Mouse (Mus musculus) gastrocnemius, adult 2 months (tissue): ENCODE results near the gene Zfp598. TPM values are rescaled to one million over a fixed set of nuclear protein-coding genes. Genes with fewer than 3 reads are reported as not detected.

ENCODE experiments used
- DNase-seq: peaks from one replicate; pipeline ENCODE4 v3.0.0; 2022
- H3K27ac ChIP-seq: fragments of 200-600 bp; 2 replicates; pipeline ENCODE4 v1.8.1; 2022; ENCODE audit warnings: mild to moderate bottlenecking
- H3K4me3 ChIP-seq: fragments of 200-600 bp; 2 replicates; pipeline ENCODE4 v1.8.1; 2022; ENCODE audit warnings: mild to moderate bottlenecking, moderate library complexity
- CTCF ChIP-seq: fragments of 200-600 bp; IDR thresholded peaks from 2 replicates; pipeline ENCODE4 v1.8.1; 2022; ENCODE audit warnings: antibody characterized with exemption, mild to moderate bottlenecking, moderate library complexity
- intact Hi-C: fragments of 180-260 bp; cut with DNase I; formaldehyde crosslinking; loops from one replicate; pipeline ENCODE4 v1.15.1; 2025
- total RNA-seq, 2 experiments: library from RNA; stranded (reverse); gene quantifications; 2 replicates each; pipeline ENCODE4 v1.2.3; 2021

The Zfp598 gene
- total RNA-seq, 2 experiments from 2014 or later = 22.1 to 24.5 TPM

DNA sequence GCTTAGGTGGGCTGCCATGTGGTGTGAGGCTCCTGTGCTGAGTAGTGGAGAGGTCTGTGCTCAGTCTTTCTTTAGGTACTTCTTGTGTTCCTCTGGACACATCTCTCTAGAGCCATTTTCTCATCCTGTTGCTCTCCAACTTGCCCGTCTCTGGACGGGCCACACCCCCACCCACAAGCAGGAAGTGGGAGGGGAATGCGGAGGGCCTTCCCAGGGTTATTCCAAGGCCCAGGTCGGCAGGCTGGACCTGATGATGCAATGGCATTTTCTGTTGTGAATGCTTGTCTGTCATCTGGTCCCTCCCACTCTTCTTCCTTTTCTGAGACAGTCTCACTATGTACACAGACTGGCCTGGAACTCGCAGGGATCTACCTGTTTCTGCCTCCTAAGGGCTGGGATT is 2.7 kb downstream of the Zfp598 start:
- peak overlapping the region; percentile 17; the same call in 1 of the 2 replicates for H3K4me3 ChIP-seq
- DNase-seq = peak; percentile 55
- intact Hi-C loops = no loop called here
- 0 out of 2 replicates have a peak overlapping the region, but pooled peaks have one; percentile 38 for H3K27ac ChIP-seq
- TF ChIP-seq CTCF = no peak

DNA sequence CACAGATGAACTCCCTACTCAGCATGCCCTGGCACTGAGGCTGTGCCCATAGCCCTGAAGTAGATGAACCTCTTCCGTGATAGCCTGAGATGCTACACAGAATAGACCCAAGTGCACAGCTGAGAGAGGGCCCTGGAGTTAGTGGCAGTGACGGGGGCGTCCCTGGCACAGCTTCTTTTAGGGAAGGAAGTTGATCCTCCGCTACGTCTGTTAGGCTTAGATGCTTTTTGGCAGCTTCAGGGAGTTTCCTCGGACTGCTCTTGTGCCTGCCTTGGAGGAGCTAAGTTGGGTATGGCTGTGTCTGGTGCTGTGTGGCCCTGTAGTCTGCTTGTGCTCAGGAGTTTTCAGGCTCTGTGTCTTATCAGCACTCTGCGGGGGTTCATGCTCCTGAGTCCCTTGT is 4.8 kb downstream of the Zfp598 start:
- no peak overlapping the region for H3K4me3 ChIP-seq
- no peak for TF ChIP-seq CTCF
- intact Hi-C loops = no loop called here
- H3K27ac ChIP-seq = peak overlapping the region; percentile 1; the same call in 1 of the 2 replicates
- DNase-seq = no peak

DNA sequence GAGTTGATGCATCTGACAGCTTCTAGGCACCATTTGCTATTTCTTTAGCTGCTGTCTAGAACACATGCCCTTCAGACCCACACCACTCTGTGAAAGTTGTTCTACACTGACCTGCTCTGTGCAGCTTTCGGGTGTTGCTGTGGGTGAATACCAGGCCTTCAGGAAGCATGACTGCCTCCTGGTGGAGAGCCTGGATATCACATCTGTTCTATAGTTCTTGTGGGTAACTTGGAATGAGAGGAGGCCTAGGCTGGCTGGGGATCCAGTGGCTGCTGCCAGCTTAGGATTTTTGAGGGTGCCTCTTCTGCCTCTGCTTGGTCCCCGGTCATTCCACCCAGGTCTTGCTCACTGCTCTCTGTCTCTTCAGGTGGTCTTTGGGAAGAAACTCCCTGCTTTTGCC is 6.7 kb downstream of the Zfp598 start:
- peak; percentile 70 for DNase-seq
- no peak overlapping the region for H3K27ac ChIP-seq
- intact Hi-C loops = no loop called here
- no peak overlapping the region for H3K4me3 ChIP-seq
- TF ChIP-seq CTCF = peak; percentile 73

DNA sequence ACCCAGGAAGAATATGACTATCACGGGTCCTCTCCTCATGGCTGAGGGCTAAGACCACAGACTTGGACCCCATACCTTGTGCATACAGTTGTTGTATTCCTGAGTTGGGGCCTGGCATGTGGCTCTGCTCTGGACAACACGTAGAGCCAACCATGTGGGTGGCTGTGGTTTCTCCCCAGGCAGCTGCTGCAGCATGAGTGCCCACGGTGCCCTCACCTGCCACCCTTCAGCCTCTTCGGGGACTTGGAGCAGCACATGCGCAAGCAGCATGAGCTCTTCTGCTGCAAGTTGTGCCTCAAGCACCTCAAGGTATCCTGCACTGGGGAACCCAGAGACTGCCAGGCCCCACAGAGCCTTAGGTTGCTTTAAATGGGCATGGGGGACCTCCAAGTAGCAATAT is 7.4 kb downstream of the Zfp598 start:
- Histone ChIP-seq H3K4me3 (no peak overlapping the region), H3K27ac (no peak overlapping the region)
- intact Hi-C loops = no loop called here
- DNase-seq = no peak
- TF ChIP-seq CTCF = no peak

DNA sequence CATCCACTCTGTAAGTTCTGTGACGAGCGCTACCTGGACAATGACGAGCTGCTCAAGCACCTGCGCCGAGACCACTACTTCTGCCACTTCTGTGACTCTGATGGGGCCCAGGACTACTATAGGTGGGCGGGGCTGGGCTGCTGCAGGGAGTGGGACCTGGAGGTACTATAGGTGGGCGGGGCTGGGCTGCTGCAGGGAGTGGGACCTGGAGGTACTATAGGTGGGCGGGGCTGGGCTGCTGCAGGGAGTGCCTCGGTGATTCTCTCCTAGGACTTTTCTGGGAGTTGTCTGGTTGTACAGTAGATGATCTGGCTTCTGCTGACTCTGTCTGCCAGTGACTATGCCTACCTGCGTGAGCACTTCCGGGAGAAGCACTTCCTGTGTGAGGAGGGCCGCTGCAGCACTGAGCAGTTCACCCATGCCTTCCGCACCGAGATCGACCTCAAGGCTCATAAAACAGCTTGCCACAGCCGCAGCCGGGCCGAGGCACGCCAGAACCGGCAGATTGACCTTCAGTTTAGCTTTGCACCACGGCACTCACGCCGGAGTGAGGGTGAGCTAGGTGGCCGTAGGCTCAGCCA is 8.1 kb downstream of the Zfp598 start:
- no peak for TF ChIP-seq CTCF

DNA sequence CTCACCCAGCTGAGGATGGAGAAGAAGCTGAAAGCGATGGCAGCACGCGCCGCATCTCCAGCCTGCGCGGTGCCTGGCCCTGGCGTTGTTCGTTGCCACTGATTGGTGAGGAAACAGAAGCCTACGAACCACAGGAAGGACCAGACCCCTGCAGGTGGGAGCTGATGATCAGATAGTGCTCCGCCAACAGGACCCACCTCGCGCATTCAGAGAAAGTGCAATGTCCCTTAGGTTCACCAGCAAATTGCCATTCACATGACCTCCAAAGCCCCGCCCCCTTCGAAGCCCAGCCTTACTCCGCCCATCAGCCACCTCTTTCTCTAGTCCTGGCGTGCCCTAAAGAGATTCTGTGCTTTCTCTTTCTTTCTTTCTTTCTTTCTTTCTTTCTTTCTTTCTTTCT is 17.0 kb downstream of the Zfp598 start:
- no peak for TF ChIP-seq CTCF
- no peak overlapping the region for H3K27ac ChIP-seq
- intact Hi-C loops = no loop called here
- 0 out of 2 replicates have a peak overlapping the region, but pooled peaks have one; percentile 4 for H3K4me3 ChIP-seq
- DNase-seq = no peak

More for the DNA sequence above, 8.1 kb downstream of the Zfp598 start:
- DNase-seq = no peak
- Histone ChIP-seq H3K27ac (no peak overlapping the region), H3K4me3 (no peak overlapping the region)
- intact Hi-C loops = no loop called here

DNA sequence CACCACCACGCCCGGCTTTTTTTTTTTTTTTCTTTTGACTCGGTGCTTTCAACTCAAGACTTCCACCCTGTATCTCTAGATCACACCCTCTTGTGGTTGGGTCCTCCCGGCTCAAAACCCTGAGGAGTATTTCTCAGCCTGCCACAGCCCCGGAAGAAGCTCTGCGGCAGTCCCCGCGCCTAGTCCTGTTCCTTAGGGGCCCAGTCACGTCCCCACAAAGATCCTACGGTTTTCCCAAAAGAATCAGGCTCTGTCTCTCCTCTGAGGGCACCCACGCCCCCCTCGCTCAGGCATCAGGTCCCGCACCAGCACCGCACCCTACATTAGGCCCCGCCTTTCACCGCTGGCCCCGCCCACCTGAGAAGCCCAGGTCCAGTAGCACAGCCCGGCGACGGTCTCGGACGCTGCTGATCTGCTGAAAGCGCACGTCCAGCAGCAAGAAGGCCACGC is 17.7 kb downstream of the Zfp598 start:
- no peak for TF ChIP-seq CTCF
- DNase-seq = peak; percentile 72
- intact Hi-C loops = no loop called here
- H3K27ac ChIP-seq = no peak overlapping the region
- H3K4me3 ChIP-seq = peak overlapping the region; percentile 67

DNA sequence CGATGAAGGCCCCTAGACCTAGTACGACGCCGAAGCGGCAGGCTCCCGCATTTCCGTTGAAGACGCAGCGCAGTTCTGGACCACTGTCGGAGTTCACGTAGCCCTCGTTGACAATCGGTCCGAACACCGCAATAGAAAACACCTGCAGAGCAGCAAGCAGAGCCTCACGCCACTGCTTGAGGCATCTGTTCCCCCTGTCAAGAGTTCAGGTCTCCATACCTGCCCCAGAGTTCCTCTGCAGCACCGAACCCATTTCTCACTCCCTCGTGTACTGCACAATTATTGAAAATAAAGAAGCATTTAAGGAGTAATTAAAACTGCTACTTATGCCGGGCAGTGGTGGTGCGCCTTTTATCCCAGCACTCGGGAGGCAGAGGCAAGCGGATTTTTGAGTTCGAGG is 18.1 kb downstream of the Zfp598 start:
- Histone ChIP-seq H3K4me3 (peak overlapping the region; percentile 67), H3K27ac (no peak overlapping the region)
- intact Hi-C loops = no loop called here
- DNase-seq = no peak
- TF ChIP-seq CTCF = no peak

DNA sequence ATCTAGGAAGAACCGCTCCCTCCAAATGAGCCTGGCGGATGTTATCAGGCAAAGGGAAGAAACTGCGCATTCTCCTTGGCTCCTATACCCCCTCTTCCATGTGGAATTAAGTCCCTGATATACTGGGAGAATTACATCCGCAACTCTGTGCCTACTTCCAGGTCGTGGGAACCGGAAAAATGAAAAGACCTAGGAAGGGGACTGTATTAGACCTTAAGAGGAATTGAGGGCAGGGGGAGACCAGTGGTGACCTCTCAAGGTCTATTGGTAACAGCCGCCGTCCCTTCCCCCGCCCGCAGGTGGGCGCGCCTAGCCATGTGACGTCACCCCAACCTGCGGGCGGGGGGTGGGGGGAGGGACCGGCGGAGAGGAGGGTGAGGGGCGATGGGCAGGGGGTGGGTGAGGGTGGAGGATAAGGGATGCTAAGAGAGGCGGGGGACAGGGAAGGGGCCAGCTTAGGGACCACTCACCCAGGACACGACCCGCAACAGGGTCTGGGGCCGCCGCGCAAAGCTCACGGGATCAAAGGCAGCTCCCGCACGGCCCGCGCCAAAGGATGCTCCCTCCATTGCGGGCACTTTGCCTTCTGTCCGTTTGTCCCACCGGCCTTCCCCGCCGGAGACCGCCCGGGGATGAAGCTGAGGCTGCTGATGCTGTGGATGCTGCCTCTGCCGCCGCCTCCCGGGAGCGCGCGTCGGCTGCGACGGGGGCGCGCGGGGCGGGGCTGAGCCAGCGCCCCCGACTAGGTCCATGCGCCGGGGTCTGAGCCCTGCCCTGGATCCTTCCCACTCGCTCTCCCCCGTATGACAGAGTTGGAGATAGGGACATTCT is 20.0 kb downstream of the Zfp598 start, which contains the start of gene Syngr3:
Gene Syngr3, minus strand, starts transcription at position 705 of the 831 bp plus-strand sequence.
- no peak for TF ChIP-seq CTCF
- intact Hi-C loops = no loop called here
- H3K27ac ChIP-seq = no peak within 1 kb of the TSS
- no peak for DNase-seq
- peak within 1 kb of the TSS; percentile 67 for H3K4me3 ChIP-seq

DNA sequence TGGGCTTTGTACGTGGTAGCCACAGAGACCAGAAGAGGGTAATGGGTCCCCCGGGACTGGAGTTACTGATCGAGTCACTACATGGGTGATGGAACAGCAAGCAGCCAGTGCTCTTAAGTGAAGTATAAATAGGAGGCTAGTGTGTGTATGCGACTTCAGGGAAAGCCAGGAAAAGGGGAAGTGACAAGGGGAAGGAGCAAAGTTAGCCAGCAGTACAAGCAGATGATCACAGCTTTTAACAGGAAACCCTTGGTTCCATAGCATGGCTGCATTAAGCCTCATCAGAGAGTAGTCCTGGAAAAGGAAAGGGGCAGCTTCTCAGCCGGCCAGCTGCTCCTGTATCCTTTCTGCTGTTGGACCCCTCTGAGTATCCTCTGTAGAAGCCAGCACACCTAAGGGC is 22.9 kb downstream of the Zfp598 start:
- H3K4me3 ChIP-seq = no peak overlapping the region
- no peak for DNase-seq
- intact Hi-C loops = no loop called here
- H3K27ac ChIP-seq = no peak overlapping the region
- no peak for TF ChIP-seq CTCF

DNA sequence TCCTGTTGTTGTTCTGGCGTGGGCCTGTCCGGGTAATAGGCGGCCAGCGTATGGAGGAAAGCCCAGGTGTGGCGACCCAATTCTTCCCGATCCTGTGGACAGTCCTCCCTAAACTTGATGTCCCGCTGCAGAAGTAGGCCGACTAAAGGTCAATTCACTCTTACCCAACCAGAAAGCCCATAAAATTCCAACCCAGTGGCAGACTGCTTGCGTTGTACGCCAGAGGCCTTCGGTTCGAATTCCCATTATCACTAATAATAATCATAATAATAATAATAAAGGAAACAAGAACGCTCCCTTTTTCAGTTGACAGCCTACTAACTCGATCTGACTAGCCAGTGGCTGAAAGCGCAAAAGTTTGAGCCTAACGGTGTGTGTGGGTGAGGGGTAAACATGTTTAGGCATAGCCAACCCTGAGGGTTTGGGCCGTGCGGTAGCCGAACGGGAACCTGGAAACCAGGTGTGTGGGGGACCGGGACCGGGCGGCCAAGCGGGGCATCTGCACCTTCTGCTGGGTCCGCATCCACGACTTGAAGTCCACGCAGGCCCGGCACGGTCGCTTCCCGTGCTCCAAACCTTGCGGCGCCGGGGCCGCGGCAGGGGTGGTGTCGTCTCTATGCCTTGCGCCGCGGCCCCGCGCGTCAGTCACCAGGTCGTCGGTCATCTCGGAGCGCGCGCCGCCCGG is 26.0 kb downstream of the Zfp598 start:
- peak overlapping the region; percentile 82 for H3K4me3 ChIP-seq
- intact Hi-C loops = no loop called here
- H3K27ac ChIP-seq = peak overlapping the region; percentile 92
- TF ChIP-seq CTCF = no peak
- DNase-seq = no peak

DNA sequence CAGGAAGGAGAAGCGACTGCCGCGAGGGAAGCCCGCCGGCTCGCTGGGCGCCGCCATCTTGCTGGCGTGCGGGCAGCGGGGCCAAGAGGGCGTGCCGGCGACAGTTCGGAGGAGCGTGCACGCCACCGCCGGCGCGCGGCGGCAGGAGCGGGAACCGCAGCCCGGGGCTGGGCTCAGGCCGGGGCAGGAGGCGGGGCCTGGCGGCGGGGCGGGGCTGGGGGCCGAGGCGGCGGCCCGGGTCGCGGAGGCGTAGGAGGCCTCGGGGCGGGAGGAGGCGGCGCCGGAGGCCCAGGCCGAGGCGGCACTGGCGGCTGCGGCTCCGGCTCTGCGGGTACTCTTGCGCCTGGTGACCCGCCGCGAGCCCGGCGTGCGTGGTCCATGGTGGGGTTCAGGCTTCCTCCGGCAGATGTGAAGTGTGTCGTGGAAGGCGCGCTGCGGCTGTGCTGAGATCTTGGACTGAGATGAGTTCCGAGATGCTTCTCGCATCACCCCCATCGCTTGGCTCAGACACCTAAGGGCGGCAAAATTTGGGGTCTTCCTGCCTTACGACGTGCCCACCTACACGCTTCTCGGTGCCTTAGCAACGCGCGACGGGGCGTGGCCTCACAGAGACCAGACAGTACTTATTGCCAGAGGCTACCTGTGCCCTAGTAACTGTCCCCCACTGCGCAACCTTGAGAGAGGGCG is 26.7 kb downstream of the Zfp598 start, which contains the start of the genes Gfer and Noxo1:
Gene Gfer, minus strand, starts transcription at position 146 of the 687 bp plus-strand sequence.
Gene Noxo1, plus strand, starts transcription at position 224 of the 687 bp plus-strand sequence.
- Histone ChIP-seq H3K4me3 (peak within 1 kb of the TSS; percentile 82), H3K27ac (peak within 1 kb of the TSS; percentile 92)
- TF ChIP-seq CTCF = peak; percentile 48
- intact Hi-C loops = no loop called here
- DNase-seq = peak; percentile 96
